Mouse (Mus musculus) spleen, adult 18-20 months (tissue): ENCODE results near the gene Ext2.

Experiments
- DNase-seq, 2 experiments: peaks; one replicate each; pipeline ENCODE4 v3.0.0; 2022; ENCODE audit warnings: mixed read lengths in 2 of 2

The Ext2 gene

DNA sequence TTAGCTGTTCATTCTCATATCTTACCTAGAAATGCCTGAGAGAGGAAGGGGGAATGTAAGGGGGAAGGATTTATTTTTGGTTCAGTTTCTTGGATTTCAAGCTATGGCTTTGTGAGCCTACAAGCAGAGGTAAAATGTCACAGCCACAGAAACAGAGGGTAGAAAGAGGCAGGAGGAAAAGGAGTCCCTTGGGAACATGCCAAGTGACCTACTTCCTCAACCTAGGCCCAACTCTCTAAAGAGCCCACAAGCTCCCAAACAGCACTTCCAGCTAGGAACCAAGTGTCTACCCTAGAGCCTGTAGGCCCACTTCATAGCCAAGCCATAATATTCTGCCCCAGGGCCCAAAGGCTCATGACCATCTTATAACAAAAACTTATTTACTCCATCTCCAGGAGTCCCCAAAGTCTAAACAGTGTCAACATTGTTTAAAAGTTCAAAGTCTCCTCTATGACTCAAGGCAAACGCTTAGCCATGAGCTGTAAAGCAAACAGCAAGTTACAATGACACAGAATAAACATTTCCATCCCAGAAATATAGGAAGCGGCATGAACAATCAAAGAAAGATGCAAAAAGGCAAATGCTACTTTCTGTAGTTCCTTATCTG lies 99.1 kb downstream of the Ext2 start:
- no peak for DNase-seq

DNA sequence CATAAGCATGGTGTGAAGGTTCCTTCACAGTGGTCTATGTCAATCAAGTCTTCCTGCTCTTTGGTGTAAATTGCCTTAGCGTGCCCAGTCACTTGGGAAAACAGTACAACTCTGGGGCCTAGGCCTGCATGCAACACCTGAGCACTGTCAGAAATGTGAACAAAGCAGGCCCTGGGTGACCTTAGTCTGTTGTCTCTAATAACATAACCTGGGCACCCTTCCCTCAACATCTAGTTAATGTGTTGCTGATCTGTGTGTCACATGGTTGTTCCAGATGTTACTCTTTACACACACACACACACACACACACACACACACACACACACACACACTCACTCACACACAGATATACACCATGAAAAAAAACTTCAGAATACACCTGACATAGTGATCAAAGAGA lies 101.4 kb downstream of the Ext2 start:
- DNase-seq: no peak

DNA sequence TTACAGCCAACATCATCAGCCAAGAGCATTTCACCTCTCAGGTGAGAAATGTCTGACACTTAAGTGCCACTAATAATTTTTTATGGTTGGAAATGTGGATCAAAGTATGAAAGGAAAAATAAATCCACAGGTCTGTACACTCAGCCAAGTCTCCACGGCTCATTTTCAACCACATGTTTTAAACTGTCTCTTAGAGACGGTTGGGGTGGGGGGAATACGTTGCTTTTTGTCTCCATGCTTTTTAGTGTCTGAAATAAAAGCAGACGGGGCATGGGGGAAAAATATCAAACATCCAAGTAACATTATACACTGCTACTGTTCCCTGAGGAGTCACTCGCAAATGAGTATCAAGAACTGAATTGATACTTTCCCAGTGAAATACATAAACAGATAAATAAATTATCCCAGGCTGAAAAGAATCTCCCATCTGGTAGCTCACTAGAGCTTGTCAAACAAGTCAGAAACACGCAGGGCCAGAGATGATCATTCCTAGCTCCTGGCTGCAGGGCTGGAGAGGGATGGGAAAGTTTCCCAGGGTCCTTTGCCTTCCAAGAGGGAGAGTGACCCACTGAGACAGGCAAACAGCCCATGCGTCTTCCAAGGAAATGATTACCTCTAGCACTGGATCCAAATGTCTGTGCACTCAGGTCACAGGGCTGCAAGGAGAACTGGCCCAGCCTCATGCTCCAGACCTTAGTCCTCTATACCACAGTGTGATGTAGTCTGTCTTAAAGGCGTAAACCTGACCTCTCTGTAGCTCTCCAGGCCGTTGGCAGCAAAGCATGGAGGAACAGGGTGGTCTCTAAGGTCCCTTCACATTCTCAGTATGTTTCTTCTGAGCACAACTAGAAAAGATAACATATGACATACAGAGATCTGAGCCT lies 102.3 kb downstream of the Ext2 start:
- DNase-seq: no peak

DNA sequence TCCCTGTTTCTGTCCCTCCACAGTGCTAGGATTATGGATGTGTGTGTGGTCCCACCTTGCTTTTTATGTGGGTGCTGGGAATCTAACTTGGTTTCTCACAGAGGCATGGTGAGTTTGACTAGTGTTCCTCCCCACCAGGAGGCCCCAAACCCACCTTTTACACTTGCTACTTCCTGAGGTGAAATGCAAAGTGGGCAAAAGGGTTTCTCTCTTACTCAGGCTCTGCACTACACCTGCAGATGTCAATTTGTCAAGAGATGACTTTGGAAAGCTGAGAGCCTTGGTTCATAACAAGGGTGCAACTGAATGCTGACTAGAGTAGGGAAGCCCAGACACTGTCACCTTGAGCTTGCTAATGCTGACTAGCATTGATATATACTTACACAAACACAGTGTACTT lies 109.1 kb downstream of the Ext2 start:
- no peak for DNase-seq

DNA sequence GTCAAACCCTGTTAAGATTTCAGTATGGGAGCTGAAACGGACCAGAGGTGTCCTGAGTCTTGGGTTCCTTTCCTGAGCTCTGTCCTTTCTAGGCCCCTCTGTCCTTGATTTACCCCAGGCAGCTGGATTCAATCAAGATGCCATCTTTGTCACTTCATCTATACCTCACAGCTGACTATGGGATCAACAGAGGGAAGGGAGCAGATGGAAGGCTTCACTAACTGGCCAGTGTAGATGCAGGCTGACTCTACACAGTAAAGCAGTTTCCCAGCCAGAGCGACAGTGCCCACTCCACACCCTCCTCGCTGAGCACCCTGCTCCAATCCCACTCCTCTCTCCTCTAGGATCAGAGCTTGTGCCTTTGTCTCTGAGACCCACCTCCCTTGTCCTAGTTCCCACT lies 110.9 kb downstream of the Ext2 start:
- no peak for DNase-seq

DNA sequence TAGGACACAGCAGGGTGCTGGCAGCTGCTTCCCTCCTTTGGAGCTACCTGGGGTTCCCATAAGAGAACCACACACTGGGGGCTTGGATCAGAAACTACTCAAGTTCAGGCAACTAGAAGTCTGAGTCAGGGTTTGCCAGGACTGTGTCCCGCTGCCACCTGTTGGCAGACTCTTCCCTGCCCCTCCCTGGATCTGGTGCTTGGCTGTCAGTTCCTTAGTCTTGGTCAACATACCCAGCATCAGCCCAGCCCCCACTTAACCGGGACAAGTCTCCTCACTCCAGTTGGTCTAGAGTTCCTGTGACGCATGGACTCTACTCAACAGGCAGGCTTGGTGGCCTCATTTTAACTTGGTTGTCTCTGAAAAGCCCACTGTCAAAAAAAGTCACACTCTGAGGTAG lies 112.7 kb downstream of the Ext2 start:
- no peak for DNase-seq

DNA sequence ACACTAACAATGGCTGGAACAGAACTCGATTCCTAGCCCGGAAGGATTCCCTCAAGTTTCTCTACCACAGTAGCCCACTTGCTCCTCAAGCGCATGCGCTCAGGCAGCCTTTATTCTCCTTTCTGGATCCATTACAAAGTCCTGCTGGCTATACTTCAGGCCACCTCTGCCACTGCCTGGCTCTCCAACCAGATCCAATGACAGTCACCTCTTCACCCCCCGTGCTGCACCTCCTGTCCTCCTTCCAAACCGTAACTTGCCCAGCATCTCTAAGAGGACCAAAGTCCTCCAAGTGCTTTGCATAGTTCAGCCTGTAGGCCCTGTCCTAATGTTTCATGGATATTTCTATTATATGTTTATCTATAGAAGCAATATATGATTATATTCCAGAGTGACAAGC lies 113.1 kb downstream of the Ext2 start:
- DNase-seq: no peak

DNA sequence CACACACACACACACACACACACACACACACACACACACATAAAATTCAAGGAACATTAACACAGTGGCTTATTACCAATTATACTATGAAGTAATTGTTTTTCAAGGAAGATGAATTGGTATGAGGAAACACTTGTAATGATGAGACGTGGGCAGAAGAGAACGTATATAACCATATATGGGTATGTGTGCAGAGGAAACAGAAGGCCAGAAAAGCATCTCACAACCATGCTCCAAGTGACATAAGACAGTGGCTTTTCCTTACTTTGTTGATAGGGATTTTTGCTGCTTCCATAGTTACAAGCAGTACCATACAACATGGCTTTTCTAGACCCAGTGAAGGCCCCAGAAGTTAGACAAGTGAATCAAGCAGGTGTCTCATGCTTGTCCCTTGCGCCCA lies 115.5 kb downstream of the Ext2 start:
- DNase-seq: no peak

DNA sequence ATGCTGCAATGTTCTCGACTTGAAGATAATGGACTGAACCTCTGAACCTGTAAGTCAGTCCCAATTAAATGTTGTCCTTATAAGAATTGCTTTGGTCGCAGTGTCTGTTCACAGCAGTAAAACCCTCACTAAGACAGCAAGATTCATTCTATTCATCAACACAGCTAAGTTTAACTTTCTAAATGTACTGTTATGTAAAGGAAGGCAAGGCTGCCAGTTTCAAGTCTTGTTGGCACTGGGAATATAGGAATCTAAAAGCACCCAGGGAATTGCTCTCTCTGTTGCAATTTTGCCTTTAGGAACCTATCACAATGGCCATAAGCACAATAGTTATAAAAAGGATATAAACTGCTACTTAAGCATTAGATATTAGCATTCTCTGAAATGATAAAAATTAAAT lies 116.0 kb downstream of the Ext2 start:
- DNase-seq: no peak

DNA sequence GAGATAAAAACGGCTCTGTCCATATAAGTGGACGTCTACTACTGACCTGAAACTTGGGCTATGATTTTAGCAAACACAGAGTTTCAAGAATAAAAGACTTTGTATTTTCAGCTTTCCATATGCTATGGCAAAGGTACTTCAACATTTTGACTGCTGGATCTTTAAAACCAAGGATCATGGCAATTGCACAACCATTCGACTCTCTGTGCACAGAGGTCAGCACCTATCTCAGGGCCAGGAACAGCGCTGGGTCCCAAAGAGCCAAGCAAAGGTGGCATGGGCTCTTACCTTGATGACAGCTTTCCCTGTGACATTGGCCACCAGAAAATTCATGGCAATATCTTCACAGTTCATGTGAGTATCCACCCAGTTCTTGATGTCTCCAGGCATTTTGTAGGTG lies 118.2 kb downstream of the Ext2 start:
- no peak for DNase-seq

DNA sequence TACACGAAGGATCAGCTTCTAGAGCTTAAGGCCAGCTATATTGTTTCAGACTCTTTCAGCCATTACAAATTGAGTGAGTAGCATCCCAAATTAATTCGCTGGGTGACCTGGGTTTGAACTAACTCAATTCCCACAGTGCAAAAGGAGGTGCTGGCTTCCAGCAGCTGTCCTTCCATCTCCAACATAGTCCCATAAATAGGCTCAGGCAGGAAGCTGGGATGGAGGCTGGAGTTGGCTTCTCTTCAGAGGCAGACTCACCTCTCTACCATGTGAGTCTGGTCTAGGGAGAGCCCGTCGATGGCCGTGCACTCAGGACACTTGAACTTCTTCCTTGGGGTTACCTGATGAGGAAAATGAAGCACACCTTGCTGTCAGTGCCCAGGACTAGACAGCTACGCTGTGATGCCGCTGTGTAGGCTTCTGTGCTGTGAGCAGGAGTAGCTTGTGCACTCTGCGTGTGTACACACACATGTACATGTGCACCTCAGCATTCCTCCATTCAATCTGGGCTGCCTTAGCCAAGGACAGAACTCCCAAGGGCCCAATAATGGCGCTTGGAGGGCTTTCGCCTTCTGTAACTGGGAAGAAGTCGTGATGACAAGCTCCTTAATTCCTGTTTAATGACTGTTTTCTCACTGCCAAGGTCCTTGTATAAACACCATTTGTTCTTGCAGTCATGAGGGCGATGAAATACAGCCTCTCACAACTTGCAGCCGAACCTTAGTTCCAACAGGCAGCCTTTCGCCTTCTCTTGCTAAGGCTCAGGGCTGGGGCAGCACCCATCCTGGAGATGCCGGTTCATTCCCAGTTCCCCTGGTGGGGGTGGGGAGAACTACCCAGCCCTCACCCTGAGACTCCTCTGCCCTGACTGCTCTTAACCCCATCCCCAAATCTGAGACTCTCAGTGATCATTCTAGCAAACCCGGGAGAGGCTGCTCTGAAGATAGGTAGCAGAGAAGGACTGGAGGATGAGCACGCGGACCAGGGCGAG lies 119.1 kb downstream of the Ext2 start:
- DNase-seq: no peak

DNA sequence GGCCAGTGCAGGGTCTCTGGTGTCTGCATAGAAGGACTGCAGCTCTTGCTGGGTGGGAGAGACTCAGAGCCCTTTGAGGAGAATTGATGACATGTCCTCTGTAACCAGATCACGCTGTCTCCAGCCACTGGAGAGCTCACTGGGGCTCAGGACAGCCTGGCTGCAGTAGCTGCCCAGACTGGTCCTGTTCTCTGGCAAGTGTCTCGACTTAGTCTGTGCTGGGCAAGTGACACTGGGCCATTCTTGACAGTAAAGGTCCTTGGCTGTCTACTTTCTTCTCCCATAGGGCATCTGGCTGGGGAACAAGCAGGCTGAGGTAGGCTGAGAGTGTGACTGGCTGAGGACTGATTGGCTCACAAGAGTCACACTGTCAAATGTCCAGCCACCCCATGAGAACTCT lies 123.0 kb downstream of the Ext2 start:
- DNase-seq: no peak

DNA sequence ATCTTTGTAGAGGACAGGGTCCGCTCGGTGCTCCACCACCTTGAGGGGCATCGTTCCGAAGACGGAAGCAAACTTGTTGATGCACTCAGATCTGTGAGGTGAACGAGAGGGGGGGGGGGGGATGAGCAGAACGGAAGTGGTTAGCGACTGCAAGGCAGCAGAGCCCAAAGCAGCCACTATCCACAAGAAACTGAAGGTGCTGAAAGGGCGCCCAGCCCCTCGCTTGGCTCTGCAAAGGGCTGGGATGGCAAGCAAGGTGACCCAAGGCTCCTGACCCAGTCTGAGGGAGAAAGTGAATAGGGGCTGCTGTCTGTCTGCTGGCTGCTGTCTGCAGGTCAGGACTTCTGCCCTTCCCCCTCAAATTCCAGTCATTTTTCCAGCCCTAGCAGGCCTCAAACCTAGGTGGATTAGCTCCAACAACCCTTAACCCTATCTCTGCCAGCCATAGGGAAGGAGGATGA lies 126.2 kb downstream of the Ext2 start:
- DNase-seq: no peak

DNA sequence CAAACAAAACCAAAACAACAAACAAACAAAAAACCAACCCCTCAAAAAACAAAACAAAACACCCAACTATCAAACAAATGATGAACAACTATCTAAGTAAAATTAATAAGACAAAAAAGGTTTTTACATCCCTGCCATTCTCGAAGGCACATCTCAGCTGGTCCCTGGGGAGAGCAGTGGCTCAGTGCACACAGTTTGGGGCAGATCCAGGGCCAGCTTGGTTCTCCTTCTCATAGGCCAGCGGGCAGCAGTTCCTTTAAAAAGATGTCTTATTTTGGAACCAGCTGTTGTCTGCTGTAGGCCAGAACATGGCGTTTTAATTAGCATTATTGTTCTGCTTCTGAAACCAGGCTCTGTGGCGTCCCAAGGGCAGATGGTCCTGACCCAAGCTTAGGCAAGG lies 129.3 kb downstream of the Ext2 start:
- DNase-seq: no peak

DNA sequence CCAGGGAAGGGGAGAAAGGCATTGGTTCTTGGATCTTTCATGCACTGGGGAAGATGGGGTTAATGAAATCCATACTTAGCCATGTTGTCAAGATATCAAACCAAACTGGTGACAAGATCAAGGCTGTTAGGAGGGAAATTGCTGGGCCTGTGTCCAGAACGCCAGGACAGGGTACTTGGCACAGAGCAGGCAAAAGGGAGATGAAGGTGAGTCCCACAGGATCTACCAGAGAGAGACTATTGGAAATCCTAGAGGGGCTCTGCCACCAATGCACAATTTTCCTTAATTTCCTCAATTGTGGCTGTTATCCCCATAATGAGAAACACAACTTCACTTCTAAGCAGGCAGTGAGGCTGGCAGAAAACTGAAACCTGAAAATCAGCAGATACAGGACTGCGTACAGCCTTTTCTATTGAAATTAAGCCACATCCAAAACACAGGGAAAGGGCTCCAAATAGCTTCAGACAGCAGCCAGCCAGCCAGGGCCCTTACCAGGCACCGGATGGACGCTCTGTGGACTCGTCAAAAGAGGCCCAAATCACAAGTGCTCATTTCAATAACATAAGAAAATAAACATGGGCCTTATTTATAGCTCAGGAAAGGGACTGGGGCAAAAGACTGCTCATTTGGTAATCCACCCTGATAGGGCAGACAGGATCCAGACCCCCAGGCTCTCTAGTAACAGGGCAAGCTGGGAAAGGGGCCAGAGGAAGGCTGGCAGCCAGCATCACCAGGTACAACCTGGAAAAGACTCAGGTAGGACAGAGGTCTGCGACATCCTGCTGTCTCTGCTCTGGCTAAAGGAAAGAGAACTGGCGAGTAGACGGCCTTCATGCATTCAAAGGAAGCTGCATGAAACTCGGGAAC lies 132.1 kb downstream of the Ext2 start:
- DNase-seq: no peak

DNA sequence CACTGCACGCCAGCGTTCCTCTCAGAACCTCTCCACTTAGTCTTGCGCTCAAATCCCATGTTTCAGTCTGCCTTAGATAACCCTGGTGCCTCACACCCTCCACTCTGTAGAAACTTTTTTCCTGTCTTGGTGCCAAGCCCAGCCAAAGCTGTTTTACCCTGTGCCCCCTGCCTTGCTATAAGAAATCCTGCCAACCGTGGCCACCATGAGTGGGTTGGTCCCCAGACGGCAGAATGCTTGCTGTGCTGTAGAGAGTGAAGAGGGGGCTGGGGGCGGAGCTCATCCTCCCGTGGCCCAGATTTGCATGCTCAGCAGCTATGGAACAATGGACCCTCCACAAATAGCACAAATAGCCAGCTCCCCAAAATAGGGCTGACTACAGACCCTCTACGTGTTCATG lies 138.7 kb downstream of the Ext2 start:
- DNase-seq: no peak

DNA sequence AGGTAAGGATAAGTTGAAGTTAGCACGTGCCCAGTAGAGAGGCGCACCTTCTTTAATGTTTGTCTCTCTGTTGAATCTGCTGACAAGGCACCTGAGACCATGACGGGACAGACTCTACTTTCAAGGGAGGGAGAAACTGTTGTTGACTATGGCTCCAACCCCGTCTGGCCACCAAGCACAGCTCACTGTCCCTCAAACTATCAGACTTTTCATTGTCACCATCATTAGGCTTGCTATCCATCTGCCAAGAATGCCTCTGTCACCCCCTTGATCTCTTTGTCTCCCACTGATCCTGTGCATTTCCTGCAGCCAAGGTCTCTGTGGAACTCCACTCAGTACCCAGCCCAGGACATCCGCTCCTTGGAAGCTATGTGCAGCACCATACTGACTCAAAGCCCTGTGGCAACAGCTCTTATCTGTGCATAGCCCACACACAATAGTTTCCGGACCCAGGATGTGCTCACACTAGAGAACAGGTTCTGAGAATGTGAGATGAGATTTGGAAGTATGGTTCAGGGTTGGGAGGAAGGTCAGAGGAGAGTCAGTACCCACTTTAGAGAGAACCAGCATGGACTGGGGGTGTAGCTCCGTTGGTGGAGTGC lies 139.7 kb downstream of the Ext2 start:
- no peak for DNase-seq

DNA sequence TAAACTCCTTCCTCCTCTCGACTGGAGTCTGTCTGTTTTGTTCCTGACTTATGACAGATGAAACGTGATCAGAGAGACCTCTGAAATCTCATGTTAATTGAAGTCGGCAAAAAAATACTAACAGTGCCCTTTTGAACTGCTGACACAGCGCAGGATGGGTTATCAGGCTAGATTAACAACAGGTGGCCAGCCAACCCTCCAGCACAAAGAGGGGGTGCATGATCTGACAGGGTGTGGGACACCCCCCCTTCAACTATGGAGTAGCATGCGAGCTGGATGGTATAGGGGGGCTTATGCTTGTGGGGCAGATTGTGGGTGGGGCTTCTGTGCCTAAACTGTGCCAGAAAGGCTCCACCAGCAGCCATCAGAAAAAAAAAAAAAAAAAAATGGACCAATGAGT lies 141.0 kb downstream of the Ext2 start:
- no peak for DNase-seq

DNA sequence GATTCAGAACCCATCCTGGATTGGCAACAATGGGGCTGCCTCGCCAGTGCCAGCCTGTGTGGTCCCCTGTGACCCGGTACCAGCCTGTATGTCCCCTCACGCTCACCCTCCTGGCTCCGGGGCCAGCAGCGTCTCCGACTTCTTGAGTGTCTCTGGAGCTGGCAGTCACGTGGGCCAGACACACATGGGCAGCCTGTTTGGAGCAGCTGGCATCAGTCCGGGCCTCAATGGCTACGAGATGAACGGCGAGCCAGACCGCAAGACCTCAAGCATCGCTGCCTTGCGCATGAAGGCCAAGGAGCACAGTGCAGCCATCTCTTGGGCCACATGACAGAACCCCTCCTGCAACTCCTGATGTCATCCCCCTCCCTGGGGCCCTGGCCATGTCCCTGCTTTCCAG lies 145.1 kb downstream of the Ext2 start:
- no peak for DNase-seq

DNA sequence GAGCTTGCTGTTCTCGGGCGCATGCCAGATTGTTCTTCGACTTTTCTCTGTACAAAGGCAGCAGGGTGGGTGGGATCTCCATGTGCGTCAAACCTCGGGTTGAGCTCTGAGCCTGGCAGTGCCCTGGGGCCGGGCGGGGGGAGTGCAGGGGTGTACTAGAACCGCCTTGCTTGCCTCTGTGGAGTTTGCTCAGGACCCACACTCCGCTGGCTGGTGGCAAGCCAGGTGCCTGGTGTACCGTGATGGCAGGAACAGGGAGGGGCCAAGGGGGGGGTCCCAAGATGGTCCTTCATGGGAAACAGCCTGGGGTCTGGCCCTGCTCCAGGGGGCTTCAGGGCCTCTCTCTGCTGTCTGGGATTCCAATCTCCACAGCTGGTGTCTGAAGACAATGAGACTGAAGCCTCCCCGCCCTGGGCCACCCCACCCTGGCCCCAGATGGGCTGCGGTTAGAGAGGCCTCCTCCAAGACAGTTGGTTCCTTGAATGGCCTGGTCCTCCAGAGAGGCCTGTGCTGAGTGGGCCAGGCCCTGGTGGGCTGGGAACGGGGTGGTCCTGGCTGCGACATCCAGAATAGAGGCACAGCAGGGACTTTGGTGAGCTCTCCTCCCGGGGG lies 150.7 kb downstream of the Ext2 start:
- no peak for DNase-seq

DNA sequence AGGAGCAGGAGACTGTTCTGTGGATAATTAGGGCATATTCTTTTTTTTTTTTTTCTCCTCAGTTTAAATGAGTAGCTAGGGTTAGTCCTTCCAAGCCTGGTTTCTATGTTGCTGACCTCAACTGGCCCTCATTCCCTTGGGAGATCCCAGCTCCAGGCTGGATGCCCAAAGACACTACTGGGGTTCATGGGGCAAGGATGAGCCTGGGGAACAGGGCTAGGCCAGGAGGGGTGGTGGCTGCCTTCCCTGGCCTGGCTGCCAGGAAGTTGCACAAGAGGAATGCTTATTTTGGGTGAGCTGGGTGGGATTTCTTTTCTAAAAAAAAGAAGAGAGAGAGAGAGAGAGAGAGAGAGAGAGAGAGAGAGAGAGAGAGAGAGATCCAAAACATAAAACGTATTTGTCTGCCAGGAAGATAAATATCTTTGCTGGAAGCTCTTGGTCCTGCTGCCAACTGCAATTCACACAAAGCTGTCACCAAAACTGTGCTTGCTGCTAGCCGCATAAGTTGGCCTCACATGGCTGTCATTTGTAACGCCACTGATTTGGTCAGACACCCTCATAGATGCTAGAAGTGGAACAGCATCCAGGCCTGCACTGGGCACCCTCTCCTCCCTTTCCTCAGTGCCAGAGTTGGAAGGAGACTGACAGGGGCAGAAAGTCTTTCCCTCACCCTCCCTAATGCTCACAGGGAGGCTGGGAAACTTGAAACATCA lies 156.1 kb downstream of the Ext2 start:
- DNase-seq: no peak
